Mouse (Mus musculus) Patski (cell line): ENCODE data around the gene Rpl23. TPM values are rescaled to one million over a fixed set of nuclear protein-coding genes. Genes with fewer than 3 reads are reported as not detected.
A peak's percentile ranks its signal among the peaks of the same experiment; 100 is the strongest.
"Not testable (repeated sequence)": the region's sequence is repeated elsewhere in the genome, so short reads cannot be mapped to it uniquely, and the experiment has no call there.

Source experiments
- ATAC-seq: fragments of 100-300 bp; one replicate; pipeline ENCODE4 v1.8.0; 2021
- CTCF ChIA-PET: fragments of 350-600 bp; sonication (Branson Sonifier 250); formaldehyde crosslinking; loops from one replicate; lab custom pipeline; 2022; ENCODE audit warnings: inconsistent platforms; lab: Charles Lee
- POLR2A ChIA-PET: fragments of 350-600 bp; sonication (Branson Sonifier 250); formaldehyde crosslinking; loops from one replicate; lab custom pipeline; 2022; ENCODE audit warnings: antibody characterized with exemption, inconsistent platforms; lab: Charles Lee
- DNase-seq: peaks from one replicate; pipeline ENCODE4 v3.0.0-alpha.2; 2011; ENCODE audit warnings: low read depth, low spot score
- H3K27me3 ChIP-seq: fragments of 371-371 bp; one replicate; pipeline ENCODE4 v1.5.1; 2021
- CTCF ChIP-seq: fragments of 100-300 bp; IDR thresholded peaks from one replicate; pipeline ENCODE4 v1.5.1; 2021
- in situ Hi-C: fragments of 300-500 bp; cut with MboI; formaldehyde crosslinking; loops from 3 replicates; pipeline ENCODE4 v1.11.1; 2018; ENCODE audit warnings: low pct_unique_long_range_greater_than_20kb, mixed read lengths
- polyA plus RNA-seq: library from polyadenylated mRNA; unstranded; gene quantifications from one replicate; pipeline ENCODE4 v1.2.3, GENCODE M21; 2021

Gene Rpl23
- polyA plus RNA-seq, 1 experiment from 2014 or later, result 568 TPM

- CTCF ChIA-PET, result interaction anchor here (1.4 kb wide), 1 partner anchor 10 kb away, joined by 3 read pairs; no protein-coding TSS in a partner anchor
Observed at GRCm38 (mm10) chr11:97745331-97745721, 36.9 kb downstream of the Rpl23 start.

DNA sequence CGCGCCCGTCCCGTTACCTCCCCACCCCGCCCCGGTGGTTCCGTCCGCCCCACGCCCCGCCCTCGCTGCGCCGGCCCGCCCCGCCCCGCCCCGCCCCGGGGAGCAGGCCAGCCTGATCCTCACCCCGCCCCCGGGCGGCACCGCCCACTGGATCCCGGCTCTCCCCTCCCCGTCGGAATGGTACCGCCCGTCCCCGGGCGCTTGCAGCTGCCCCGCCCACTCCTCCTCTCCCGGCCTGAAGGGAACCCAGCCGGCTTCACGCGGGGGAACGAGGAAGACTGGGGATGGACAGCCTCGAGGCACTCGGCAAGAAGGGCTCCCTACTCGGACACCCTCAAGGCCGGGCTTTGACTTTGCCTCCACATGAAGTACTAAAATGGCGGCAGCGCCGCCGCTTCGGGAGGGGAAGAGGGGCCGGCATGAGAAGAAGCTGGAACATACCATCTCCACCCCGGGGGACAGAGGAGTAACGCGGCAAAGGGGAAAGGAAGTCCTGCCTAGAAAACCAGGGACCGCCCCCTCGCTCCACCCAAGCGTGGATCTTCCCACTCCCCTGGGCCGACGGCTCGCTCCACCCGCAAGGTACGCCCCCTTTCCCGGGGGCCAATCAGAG, 37.4 kb downstream of the Rpl23 start:
- no peaks in the 10 kb centered on the region for H3K27me3 ChIP-seq
- peak; percentile 89 for DNase-seq
- CTCF ChIA-PET, result no interaction called here
- ATAC-seq, result peak; percentile 80
- POLR2A ChIA-PET, result interaction anchor here (1.8 kb wide), 1 partner anchor 46 kb away, joined by 6 read pairs; no protein-coding TSS in a partner anchor
- no peak for TF ChIP-seq CTCF
- in situ Hi-C loops, result no loop called here

More at GRCm38 (mm10) chr11:97745331-97745721, 36.9 kb downstream of the Rpl23 start:
- in situ Hi-C loops, result no loop called here
- no peak for ATAC-seq
- TF ChIP-seq CTCF, result no peak
- POLR2A ChIA-PET, result interaction anchor here (1.8 kb wide), 1 partner anchor 46 kb away, joined by 6 read pairs; no protein-coding TSS in a partner anchor
- H3K27me3 ChIP-seq, result no peaks in the 10 kb centered on the region
- no peak for DNase-seq

DNA sequence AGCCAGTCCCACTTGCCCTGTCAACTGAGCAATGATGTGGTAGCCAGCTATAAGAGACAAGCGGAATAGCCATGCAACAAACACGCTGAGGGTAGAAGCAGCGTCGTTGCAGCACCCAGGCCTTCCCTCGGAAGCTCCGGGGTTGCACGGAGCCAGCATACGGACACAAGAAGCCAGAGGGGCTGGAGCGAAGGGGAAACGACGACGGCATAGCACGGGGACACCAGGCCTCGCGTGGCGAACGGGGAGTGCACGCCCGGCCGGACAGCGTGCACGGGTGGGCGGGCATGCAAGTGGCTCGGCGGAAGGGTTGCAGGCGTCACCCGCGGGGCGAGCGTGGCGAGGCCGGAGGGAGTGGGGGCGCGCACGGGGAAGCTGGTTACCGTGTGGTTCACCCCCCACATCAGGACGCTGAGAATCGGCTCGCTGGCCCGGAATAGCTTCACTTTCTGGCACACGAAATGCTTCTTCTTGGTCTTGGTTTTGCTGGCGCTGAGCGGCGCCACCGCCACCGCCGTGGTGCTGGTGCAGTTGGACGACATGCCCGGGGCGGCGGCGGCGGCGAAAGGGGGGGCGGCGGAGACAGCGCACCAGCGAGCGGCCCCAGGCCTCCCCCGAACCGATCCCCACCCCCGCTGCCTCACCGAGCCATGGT, 38.0 kb downstream of the Rpl23 start, which contains the start of gene Pip4k2b:
Gene Pip4k2b (minus strand): TSS at position 642 of the 655 bp plus-strand sequence.
- in situ Hi-C loops, result no loop called here
- no peak for TF ChIP-seq CTCF
- ChIA-PET POLR2A (interaction anchor here (0.7 kb wide), 1 partner anchor 8 kb away, joined by 3 read pairs; no protein-coding TSS in a partner anchor), CTCF (no interaction called here)
- H3K27me3 ChIP-seq, result no peaks in the 10 kb centered on the region
- ATAC-seq (peak; percentile 14), DNase-seq (no peak)

DNA sequence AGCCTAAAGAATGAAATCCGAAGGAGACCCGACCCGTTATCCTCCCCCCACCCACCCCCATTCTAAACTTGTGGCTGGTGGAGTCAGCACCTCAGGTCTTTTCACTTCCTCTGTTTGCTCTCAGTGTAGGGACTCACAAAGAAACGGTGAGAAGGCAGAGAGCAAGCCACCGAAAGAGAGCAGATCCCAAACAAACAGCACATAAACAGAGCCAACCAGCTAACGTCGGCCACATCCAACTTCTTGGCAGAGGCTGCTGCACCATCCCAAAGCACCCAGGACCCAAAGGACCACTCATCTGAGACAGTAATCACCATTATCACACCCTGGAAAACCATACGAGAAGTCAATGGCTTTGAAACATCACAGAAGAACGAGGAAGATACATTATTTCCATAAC, 38.8 kb downstream of the Rpl23 start:
- no peaks in the 10 kb centered on the region for H3K27me3 ChIP-seq
- in situ Hi-C loops, result no loop called here
- TF ChIP-seq CTCF, result no peak
- ChIA-PET POLR2A (no interaction called here), CTCF (no interaction called here)
- no peak for ATAC-seq
- DNase-seq, result no peak

DNA sequence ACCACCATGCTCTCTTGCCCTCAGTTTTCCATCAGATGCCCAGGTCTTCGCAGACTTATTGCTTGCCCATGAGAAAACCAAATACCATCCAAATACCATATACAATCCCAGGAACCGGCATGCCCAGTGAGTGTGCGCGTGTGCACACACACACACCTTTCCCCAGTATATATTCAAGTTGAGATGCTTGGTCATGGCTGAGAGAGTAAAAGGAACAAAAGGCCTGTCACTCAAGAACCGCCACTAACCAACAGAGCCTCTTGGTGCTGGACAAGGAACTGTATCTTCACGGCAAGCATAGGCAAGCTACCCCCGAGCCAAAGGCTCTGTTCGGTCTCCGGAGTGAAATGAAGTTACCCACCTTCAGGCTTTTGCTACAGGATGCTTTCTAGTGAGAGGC, 39.6 kb downstream of the Rpl23 start:
- in situ Hi-C loops, result no loop called here
- no peaks in the 10 kb centered on the region for H3K27me3 ChIP-seq
- no peak for ATAC-seq
- DNase-seq, result no peak
- TF ChIP-seq CTCF, result no peak
- ChIA-PET CTCF (no interaction called here), POLR2A (no interaction called here)

DNA sequence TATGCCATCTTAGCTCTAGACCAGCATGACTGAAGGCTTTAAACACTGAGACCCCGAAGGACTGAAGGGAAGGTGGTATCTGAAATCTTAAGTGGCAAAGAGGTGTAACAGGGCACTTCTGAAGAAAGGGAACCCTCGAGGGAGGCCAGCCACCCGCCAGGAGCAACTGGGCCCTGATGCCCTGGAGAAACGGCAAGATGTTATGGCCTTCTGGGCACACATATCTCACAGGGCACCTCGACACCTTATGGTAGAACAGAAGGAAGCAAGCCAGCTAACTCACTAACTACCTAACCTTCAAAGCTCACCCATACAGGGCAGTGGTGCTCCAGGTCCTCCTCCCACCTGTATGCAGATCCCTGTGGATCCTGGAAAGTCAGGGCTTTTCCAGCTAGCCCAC, 40.1 kb downstream of the Rpl23 start:
- ChIA-PET CTCF (interaction anchor here (1.1 kb wide), 1 partner anchor 9 kb away, joined by 4 read pairs; no protein-coding TSS in a partner anchor), POLR2A (no interaction called here)
- in situ Hi-C loops, result no loop called here
- ATAC-seq (no peak), DNase-seq (no peak)
- no peaks in the 10 kb centered on the region for H3K27me3 ChIP-seq
- no peak for TF ChIP-seq CTCF

DNA sequence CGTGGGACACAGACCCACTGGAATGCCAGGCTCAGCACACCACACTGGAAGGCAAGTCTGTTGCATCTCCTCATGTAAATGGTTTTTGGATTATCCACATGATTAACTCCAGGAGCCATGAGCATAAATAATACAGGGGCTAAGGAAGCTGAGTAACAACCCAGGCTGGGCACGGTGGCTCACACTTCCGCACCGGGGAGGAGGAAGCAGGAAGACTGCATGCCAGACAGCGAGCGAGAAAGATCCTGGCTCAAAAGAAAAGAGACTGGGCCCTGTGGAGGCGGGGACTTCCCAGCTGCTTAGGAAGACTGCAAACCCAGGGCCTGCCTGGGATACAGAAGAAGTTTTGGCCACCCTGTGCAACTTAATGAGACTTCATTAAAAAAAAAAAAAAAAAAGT, 42.0 kb downstream of the Rpl23 start:
- ATAC-seq (peak; percentile 7), DNase-seq (peak; percentile 53)
- in situ Hi-C loops, result no loop called here
- H3K27me3 ChIP-seq, result no peaks in the 10 kb centered on the region
- ChIA-PET CTCF (no interaction called here), POLR2A (interaction anchor here (0.6 kb wide), 1 partner anchor 25 kb away, joined by 4 read pairs; no protein-coding TSS in a partner anchor)
- TF ChIP-seq CTCF, result no peak

DNA sequence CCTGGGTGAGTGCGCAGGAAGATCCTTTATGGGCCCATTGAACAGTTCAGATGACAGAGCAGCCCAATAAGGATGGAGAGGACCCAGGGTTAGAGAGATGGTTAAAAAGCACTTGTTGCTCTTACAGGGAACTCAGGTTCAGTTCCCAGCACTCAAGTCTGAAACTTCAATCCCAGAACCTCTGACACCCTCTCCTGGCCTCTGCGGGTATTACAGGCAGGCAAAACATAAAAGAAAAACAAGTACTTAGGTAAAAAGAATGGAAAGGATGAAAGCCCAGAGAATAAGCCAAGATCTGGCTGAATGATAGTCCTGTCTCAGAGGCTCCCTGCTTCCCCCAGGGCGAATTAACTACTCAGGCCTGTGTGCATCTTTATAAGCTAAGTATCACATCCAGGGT, 43.1 kb downstream of the Rpl23 start:
- POLR2A ChIA-PET, result no interaction called here
- in situ Hi-C loops, result no loop called here
- CTCF ChIA-PET, result no interaction called here
- TF ChIP-seq CTCF, result no peak
- ATAC-seq (no peak), DNase-seq (no peak)
- no peaks in the 10 kb centered on the region for H3K27me3 ChIP-seq

DNA sequence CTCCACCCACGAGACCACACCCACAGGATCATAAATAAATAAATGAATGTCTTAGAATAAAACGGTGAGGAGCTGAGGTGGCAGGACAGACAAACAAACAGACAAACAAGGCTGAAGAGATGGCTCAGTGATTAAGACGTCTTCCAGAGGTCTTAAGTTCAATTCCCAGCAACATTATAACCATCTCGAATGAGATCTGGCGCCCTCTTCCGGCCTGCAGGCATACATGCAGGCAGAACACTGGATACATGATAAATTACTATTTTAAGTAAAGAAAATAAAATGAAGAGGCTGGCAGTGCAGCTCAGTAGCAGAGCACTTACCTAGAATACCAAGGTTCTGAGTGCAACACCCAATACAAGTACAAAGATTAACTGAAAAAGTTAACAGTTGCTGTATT, 43.5 kb downstream of the Rpl23 start:
- DNase-seq, result no peak
- CTCF ChIA-PET, result no interaction called here
- TF ChIP-seq CTCF, result no peak
- in situ Hi-C loops, result no loop called here
- POLR2A ChIA-PET, result no interaction called here
- H3K27me3 ChIP-seq, result no peaks in the 10 kb centered on the region
- no peak for ATAC-seq

- ATAC-seq (no peak), DNase-seq (no peak)
- in situ Hi-C loops, result no loop called here
- CTCF ChIA-PET, result interaction anchor here (0.9 to 1.0 kb wide), 2 partner anchors 11 to 33 kb away, joined by 3 to 4 read pairs; no protein-coding TSS in a partner anchor
- no peak for TF ChIP-seq CTCF
- POLR2A ChIA-PET, result no interaction called here
- no peaks in the 10 kb centered on the region for H3K27me3 ChIP-seq
Observed at GRCm38 (mm10) chr11:97737600-97737999, 44.6 kb downstream of the Rpl23 start.

GRCm38 (mm10) chr11:97736645-97737044, 45.6 kb downstream of the Rpl23 start:
- no peak for TF ChIP-seq CTCF
- ATAC-seq (no peak), DNase-seq (no peak)
- no peaks in the 10 kb centered on the region for H3K27me3 ChIP-seq
- CTCF ChIA-PET, result interaction anchor here (0.5 to 1.1 kb wide), 3 partner anchors 11 to 139 kb away, joined by 3 to 4 read pairs (median 3); no protein-coding TSS in a partner anchor
- in situ Hi-C loops, result no loop called here
- POLR2A ChIA-PET, result interaction anchor here (0.6 to 1.1 kb wide), 2 partner anchors 7 to 27 kb away, joined by 3 read pairs; no protein-coding TSS in a partner anchor

DNA sequence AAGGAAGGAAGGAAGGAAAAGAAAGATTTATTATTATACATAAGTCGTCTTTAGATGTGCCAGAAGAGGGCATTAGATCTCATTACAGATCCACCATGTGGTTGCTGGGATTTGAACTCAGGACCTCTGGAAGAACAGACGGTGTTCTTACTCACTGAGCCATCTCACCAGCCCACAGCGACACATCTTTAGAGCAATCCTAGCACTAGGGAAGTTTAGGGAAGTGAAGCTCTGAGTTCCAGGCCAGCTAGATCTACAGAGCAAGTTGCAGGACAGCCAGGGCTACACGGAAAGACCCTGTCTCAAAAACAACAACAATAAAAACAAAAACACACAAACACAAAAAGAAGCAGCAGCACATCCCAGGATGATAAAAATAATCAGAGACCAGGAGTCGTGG, 47.4 kb downstream of the Rpl23 start:
- in situ Hi-C loops, DNase-seq, POLR2A ChIA-PET, H3K27me3 ChIP-seq, ATAC-seq: not testable (repeated sequence)
- CTCF ChIA-PET, result interaction anchor here (1.3 kb wide), 1 partner anchor 11 kb away, joined by 3 read pairs; no protein-coding TSS in a partner anchor
